Mouse (Mus musculus) limb, embryonic 14.5 days (tissue): ENCODE data around the gene Ppp1r3e. TPM values are rescaled to one million over a fixed set of nuclear protein-coding genes. Genes with fewer than 3 reads are reported as not detected.

Source experiments
- ATAC-seq: fragments of 200-750 bp; cut with Nextera tagmentation; 2 replicates; pipeline ENCODE4 v1.8.0; 2017; ENCODE audit warnings: low read depth, moderate number of reproducible peaks, moderate TSS enrichment; ENCODE audit not compliant: low FRiP score
- DNase-seq: peaks from one replicate; pipeline ENCODE4 v3.0.0-alpha.2; 2015; ENCODE audit warnings: low spot score
- H3K27ac ChIP-seq: fragments of 300-500 bp; sonication (generic); replicated peaks from 2 replicates; pipeline ENCODE4 v1.5.1; 2014; ENCODE audit warnings: low read depth, mild to moderate bottlenecking, low read length, moderate library complexity, mixed read lengths
- H3K27me3 ChIP-seq: fragments of 300-500 bp; sonication (generic); 2 replicates; pipeline ENCODE4 v1.6.1; 2014; ENCODE audit warnings: low read length, mixed read lengths; ENCODE audit not compliant: control insufficient read depth, insufficient read depth
- H3K36me3 ChIP-seq: fragments of 300-500 bp; sonication (generic); 2 replicates; pipeline ENCODE4 v1.6.1; 2014; ENCODE audit warnings: mild to moderate bottlenecking, low read length, moderate library complexity, mixed read lengths; ENCODE audit not compliant: control insufficient read depth, insufficient read depth
- H3K4me1 ChIP-seq: fragments of 300-500 bp; sonication (generic); 2 replicates; pipeline ENCODE4 v1.6.1; 2014; ENCODE audit warnings: antibody characterized with exemption, low read length, mixed read lengths; ENCODE audit not compliant: control insufficient read depth, insufficient read depth
- H3K4me2 ChIP-seq: fragments of 300-500 bp; sonication (generic); replicated peaks from 2 replicates; pipeline ENCODE4 v1.6.1; 2014; ENCODE audit warnings: low read depth, mild to moderate bottlenecking, low read length, moderate library complexity; ENCODE audit not compliant: severe bottlenecking
- H3K4me3 ChIP-seq: fragments of 300-500 bp; sonication (generic); replicated peaks from 2 replicates; pipeline ENCODE4 v1.5.1; 2014; ENCODE audit warnings: low read length
- H3K9ac ChIP-seq: fragments of 300-500 bp; sonication (generic); 2 replicates; pipeline ENCODE4 v1.6.1; 2014; ENCODE audit warnings: mild to moderate bottlenecking, low read depth, low read length, moderate library complexity; ENCODE audit not compliant: severe bottlenecking
- H3K9me3 ChIP-seq: fragments of 300-500 bp; sonication (generic); 2 replicates; pipeline ENCODE4 v1.6.1; 2016; ENCODE audit warnings: low read length; ENCODE audit not compliant: control insufficient read depth
- POLR2A ChIP-seq: fragments of 200-500 bp; IDR thresholded peaks from 2 replicates; pipeline ENCODE4 v1.8.0; 2012; ENCODE audit warnings: inconsistent platforms, mild to moderate bottlenecking, moderate library complexity, borderline replicate concordance; ENCODE audit not compliant: insufficient read depth, insufficient read length; ENCODE audit errors: extremely low read depth
- WGBS: fragments of 180-500 bp; shearing (Covaris S2); extraction: QIAGEN DNeasy Blood & Tissue Kit; methylation state at CpG from one replicate; pipeline ENCODE4 v1.1.7; 2014; 5-methylcytosine and 5-hydroxymethylcytosine counted together
- polyA plus RNA-seq, 2 experiments: library from polyadenylated mRNA; depleted of rRNA in 1 of 2; stranded (reverse) in 1 of 2; unstranded in 1 of 2; fragments of >200 nt; fragmentation: Nextera tagmentation in 1 of 2; extraction: Ambion mirVana in 1 of 2; gene quantifications; 2 replicates each; pipeline versions ENCODE4 v1.2.1 to v1.2.3; 2012 to 2014

Gene Ppp1r3e
- polyA plus RNA-seq, 2 experiments: 1.4 to 8.0 TPM

- 2% methylated on average over 36 of the region's 36 CpGs for WGBS
- Histone ChIP-seq H3K9ac (peak overlapping the region; percentile 71), H3K27ac (0 out of 2 replicates have a peak overlapping the region, but pooled peaks have one; percentile 38), H3K4me3 (peak overlapping the region; percentile 72), H3K4me1 (peaks cover 5% of the 10 kb centered on the region; the same call in 1 of the 2 replicates), H3K27me3 (peaks cover 23% of the 10 kb centered on the region; the same call in 1 of the 2 replicates), H3K36me3 (no peaks in the 10 kb centered on the region), H3K4me2 (peak overlapping the region; percentile 98), H3K9me3 (no peaks in the 10 kb centered on the region)
- no peak for TF ChIP-seq POLR2A
- peak; percentile 31; the same call in 1 of the 2 replicates for ATAC-seq
- no peak for DNase-seq
Observed at GRCm38 (mm10) chr14:54875844-54876538, 1.4 kb downstream of the Ppp1r3e start.

- Histone ChIP-seq H3K36me3 (no peaks in the 10 kb centered on the region), H3K4me3 (no peak overlapping the region), H3K9me3 (no peaks in the 10 kb centered on the region), H3K27me3 (peaks cover 23% of the 10 kb centered on the region; the same call in 1 of the 2 replicates), H3K4me2 (no peak overlapping the region), H3K4me1 (peaks cover 5% of the 10 kb centered on the region; the same call in 1 of the 2 replicates), H3K27ac (no peak overlapping the region), H3K9ac (no peak overlapping the region)
- DNase-seq (no peak), ATAC-seq (no peak)
- WGBS: 69% methylated on average over 3 of the region's 3 CpGs
- TF ChIP-seq POLR2A: no peak
Observed at GRCm38 (mm10) chr14:54874165-54874564, 3.2 kb downstream of the Ppp1r3e start.

- ATAC-seq: no peak
- 85% methylated on average over 5 of the region's 5 CpGs for WGBS
Observed at GRCm38 (mm10) chr14:54870861-54871260, 6.5 kb downstream of the Ppp1r3e start, which contains the start of gene Homez. TSS of gene Homez (minus strand) at chr14:54870961.

GRCm38 (mm10) chr14:54868026-54868425 lies 9.3 kb downstream of the Ppp1r3e start:
- DNase-seq (no peak), ATAC-seq (no peak)
- WGBS: 78% methylated on average over 4 of the region's 4 CpGs
- H3K4me2 ChIP-seq: no peak overlapping the region
- H3K27me3 ChIP-seq: no peaks in the 10 kb centered on the region
- no peak overlapping the region for H3K9ac ChIP-seq
- TF ChIP-seq POLR2A: no peak
- no peaks in the 10 kb centered on the region for H3K36me3 ChIP-seq
- H3K27ac ChIP-seq: no peak overlapping the region
- H3K4me1 ChIP-seq: no peaks in the 10 kb centered on the region; the same call in 1 of the 2 replicates
- no peak overlapping the region for H3K4me3 ChIP-seq
- no peaks in the 10 kb centered on the region for H3K9me3 ChIP-seq

More at GRCm38 (mm10) chr14:54870861-54871260, 6.5 kb downstream of the Ppp1r3e start, which contains the start of gene Homez:
- Histone ChIP-seq H3K9me3 (no peaks in the 10 kb centered on the region), H3K27ac (no peak within 1 kb of the TSS), H3K4me1 (peaks cover 3% of the 10 kb centered on the region; the same call in 1 of the 2 replicates), H3K36me3 (no peaks in the 10 kb centered on the region), H3K9ac (no peak within 1 kb of the TSS), H3K4me2 (no peak within 1 kb of the TSS), H3K27me3 (0 out of 2 replicates have a peak, but pooled peaks cover 5% of the 10 kb centered on the region), H3K4me3 (no peak within 1 kb of the TSS)
- TF ChIP-seq POLR2A: no peak
- no peak for DNase-seq

- H3K27ac ChIP-seq: no peak overlapping the region
- TF ChIP-seq POLR2A: no peak
- no peaks in the 10 kb centered on the region for H3K27me3 ChIP-seq
- no peaks in the 10 kb centered on the region for H3K36me3 ChIP-seq
- DNase-seq (no peak), ATAC-seq (no peak)
- no peak overlapping the region for H3K9ac ChIP-seq
- 61% methylated on average over 5 of the region's 5 CpGs for WGBS
- H3K4me1 ChIP-seq: no peaks in the 10 kb centered on the region; the same call in 1 of the 2 replicates
- H3K4me3 ChIP-seq: no peak overlapping the region
- H3K4me2 ChIP-seq: no peak overlapping the region
- H3K9me3 ChIP-seq: no peaks in the 10 kb centered on the region
Observed at GRCm38 (mm10) chr14:54866936-54867335, 10.4 kb downstream of the Ppp1r3e start.
